Comparison of ENCODE assay signal across 8 mouse cellular contexts in the genomic region with DNA sequence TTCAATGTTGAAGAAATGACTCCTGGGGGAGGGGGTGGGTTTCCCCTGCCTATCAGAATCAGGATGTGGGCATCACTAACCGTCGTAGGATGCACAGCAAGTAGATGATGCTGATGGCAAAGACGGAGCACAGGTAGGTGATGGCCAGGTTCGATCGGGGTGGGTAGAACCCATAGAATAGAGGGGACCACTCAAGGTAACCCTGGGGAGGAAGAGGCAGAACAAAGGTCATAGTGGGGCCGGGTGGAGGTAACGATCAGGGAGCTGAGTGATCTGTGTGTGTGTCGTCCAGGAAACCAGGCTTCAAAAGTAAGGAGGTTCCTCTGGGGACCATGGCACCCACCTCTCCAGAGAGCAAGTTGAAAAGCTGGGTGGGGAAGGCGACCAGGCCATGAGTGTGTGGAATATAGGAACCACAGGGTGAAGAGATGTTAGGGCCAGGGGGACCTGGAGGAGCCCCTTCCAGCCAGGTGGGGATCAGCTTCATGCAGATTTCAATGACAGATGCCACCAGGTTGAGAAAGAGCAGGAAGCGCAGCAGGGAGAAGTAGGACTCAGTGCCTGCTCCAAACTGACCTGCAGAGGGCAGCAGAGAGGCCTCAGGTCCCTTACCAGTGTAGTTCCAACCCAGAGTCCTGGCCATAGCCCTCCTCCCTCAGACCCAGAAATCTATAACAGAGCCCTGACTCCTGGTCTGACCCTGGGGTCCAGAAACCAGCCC. TPM values are rescaled to one million over a fixed set of nuclear protein-coding genes. Genes with fewer than 3 reads are reported as not detected.
DNase-seq lines count a peak whose midpoint lies in the region; ATAC-seq and TF ChIP-seq lines count a peak whose summit lies in the region.

No protein-coding gene starts in this region.

- H3K9me3 ChIP-seq in heart, embryonic 11.5 days (replicated peaks; ENCODE audit: control insufficient read depth, low read length) = no peaks in the 10 kb centered on the region
- H3K9me3 ChIP-seq in kidney, embryonic 16.5 days (ENCODE audit: low read length) = no peaks in the 10 kb centered on the region

- peak; percentile 74 for DNase-seq in A20 (ENCODE audit: low read depth, low spot score)
- DNase-seq in liver = peak; percentile 85
- DNase-seq in monocyte, adult 2 months (ENCODE audit: low read depth in 1 of 2, low spot score in 2 of 2) = peak; percentile 52 to 65
- DNase-seq in spleen, postnatal 36 days (ENCODE audit: low spot score in 2 of 2) = peak; percentile 68 to 73

- H3K27ac ChIP-seq in bone marrow, adult 2 months (ENCODE audit: control insufficient read depth, insufficient read depth, low read depth, low read length, poor library complexity) = no peak overlapping the region
- H3K27ac ChIP-seq in embryonic fibroblast, embryonic 13.5 days (ENCODE audit: insufficient read depth, low read length) = no peak overlapping the region
- no peak overlapping the region for H3K27ac ChIP-seq in heart, embryonic 11.5 days (ENCODE audit: low read depth, low read length)
- no peak overlapping the region for H3K27ac ChIP-seq in kidney, embryonic 16.5 days (ENCODE audit: low read length)

- peak; percentile 64; the same call in 1 of the 2 replicates for ATAC-seq in heart, embryonic 11.5 days (replicated peaks; ENCODE audit: insufficient number of reproducible peaks, low FRiP score, low TSS enrichment)
- ATAC-seq in kidney, embryonic 16.5 days (ENCODE audit: low FRiP score, low TSS enrichment) = peak; percentile 91

- no peaks in the 10 kb centered on the region for H3K27me3 ChIP-seq in heart, embryonic 11.5 days (ENCODE audit: control insufficient read depth, insufficient read depth, low read length)
- H3K27me3 ChIP-seq in kidney, embryonic 16.5 days (ENCODE audit: insufficient read depth, low read length) = no peaks in the 10 kb centered on the region

- no peak overlapping the region for H3K4me3 ChIP-seq in bone marrow, adult 2 months (replicated peaks; ENCODE audit: control insufficient read depth, low read depth, low read length)
- no peak overlapping the region for H3K4me3 ChIP-seq in embryonic fibroblast, embryonic 13.5 days (ENCODE audit: insufficient read depth, low read length)
- H3K4me3 ChIP-seq in heart, embryonic 11.5 days (ENCODE audit: low read depth, low read length) = no peak overlapping the region
- no peak overlapping the region for H3K4me3 ChIP-seq in kidney, embryonic 16.5 days (ENCODE audit: low read length)

- H3K4me1 ChIP-seq in bone marrow, adult 2 months (ENCODE audit: control insufficient read depth, insufficient read depth, low read length) = no peaks in the 10 kb centered on the region; the same call in 1 of the 2 replicates
- H3K4me1 ChIP-seq in embryonic fibroblast, embryonic 13.5 days (ENCODE audit: control insufficient read depth, insufficient read depth, low read length) = no peaks in the 10 kb centered on the region
- H3K4me1 ChIP-seq in heart, embryonic 11.5 days (ENCODE audit: control insufficient read depth, insufficient read depth, low read length) = no peaks in the 10 kb centered on the region
- no peaks in the 10 kb centered on the region for H3K4me1 ChIP-seq in kidney, embryonic 16.5 days (ENCODE audit: insufficient read depth, low read length)

- TF ChIP-seq CTCF in bone marrow, adult 2 months (IDR thresholded peaks at IDR 0.05; ENCODE audit: control insufficient read depth, insufficient read depth, low read length) = peak; percentile 98
- TF ChIP-seq CTCF in embryonic fibroblast, embryonic 13.5 days (IDR thresholded peaks at IDR 0.05; ENCODE audit: borderline replicate concordance, insufficient read depth, low read length) = peak; percentile 93

- no peak overlapping the region for H3K4me2 ChIP-seq in heart, embryonic 11.5 days
- no peak overlapping the region for H3K4me2 ChIP-seq in kidney, embryonic 16.5 days (replicated peaks; ENCODE audit: low read depth, low read length)

- TF ChIP-seq POLR2A in bone marrow, adult 2 months (IDR thresholded peaks at IDR 0.05; ENCODE audit: borderline replicate concordance, control insufficient read depth, low read depth, low read length) = no peak
- TF ChIP-seq POLR2A in embryonic fibroblast, embryonic 13.5 days (IDR thresholded peaks at IDR 0.05; ENCODE audit: low read depth, low read length) = no peak

- WGBS in bone marrow, adult 2 months = 60% methylated on average over 10 of the region's 10 CpGs
- WGBS in heart, embryonic 11.5 days (ENCODE audit: insufficient replicate concordance) = 67% methylated on average over 10 of the region's 10 CpGs
- WGBS in kidney, embryonic 16.5 days = 80% methylated on average over 10 of the region's 10 CpGs

- peaks cover 2% of the 10 kb centered on the region; the same call in 1 of the 2 replicates for H3K36me3 ChIP-seq in heart, embryonic 11.5 days (ENCODE audit: control insufficient read depth, insufficient read depth, low read length)
- 0 out of 2 replicates have a peak, but pooled peaks cover 4% of the 10 kb centered on the region for H3K36me3 ChIP-seq in kidney, embryonic 16.5 days (ENCODE audit: insufficient read depth, low read length)

- no peak overlapping the region for H3K9ac ChIP-seq in heart, embryonic 11.5 days (ENCODE audit: low read depth, low read length)
- no peak overlapping the region for H3K9ac ChIP-seq in kidney, embryonic 16.5 days (replicated peaks; ENCODE audit: low read length)

RNA-seq across cellular contexts. Expression of gene Tmc4, which starts 2.7 kb away (rescaled TPM):
- 16.0 and 39.8 TPM in 2 replicates for polyA plus RNA-seq in bone marrow, adult 2 months (2011; ENCODE audit: insufficient read depth, insufficient read length, low replicate concordance, missing spikeins)
- polyA plus RNA-seq in embryonic fibroblast, embryonic 13.5 days (2011; ENCODE audit: insufficient read length, low read depth, missing spikeins) = 10.5 and 10.7 TPM in 2 replicates
- 5.7 and 6.2 TPM in 2 replicates for polyA plus RNA-seq in heart, embryonic 11.5 days (2014; fragmentation: Nextera tagmentation; extraction: Ambion mirVana)
- polyA plus RNA-seq in kidney, embryonic 16.5 days (2015; fragmentation: Nextera tagmentation; extraction: Ambion mirVana) = 25.3 and 29.1 TPM in 2 replicates

RNA-seq across cellular contexts. Expression of gene Leng1, which starts 9.0 kb away (rescaled TPM):
- polyA plus RNA-seq in bone marrow, adult 2 months (2011; ENCODE audit: insufficient read depth, insufficient read length, low replicate concordance, missing spikeins) = 5.5 and 9.8 TPM in 2 replicates
- 8.0 and 9.8 TPM in 2 replicates for polyA plus RNA-seq in embryonic fibroblast, embryonic 13.5 days (2011; ENCODE audit: insufficient read length, low read depth, missing spikeins)
- 16.3 and 16.6 TPM in 2 replicates for polyA plus RNA-seq in heart, embryonic 11.5 days (2014; fragmentation: Nextera tagmentation; extraction: Ambion mirVana)
- 16.7 and 17.4 TPM in 2 replicates for polyA plus RNA-seq in kidney, embryonic 16.5 days (2015; fragmentation: Nextera tagmentation; extraction: Ambion mirVana)

RNA-seq across cellular contexts. Expression of gene Tsen34, which starts 18.0 kb away (rescaled TPM):
- 23.8 and 25.8 TPM in 2 replicates for polyA plus RNA-seq in bone marrow, adult 2 months (2011; ENCODE audit: insufficient read depth, insufficient read length, low replicate concordance, missing spikeins)
- 81.5 and 85.6 TPM in 2 replicates for polyA plus RNA-seq in embryonic fibroblast, embryonic 13.5 days (2011; ENCODE audit: insufficient read length, low read depth, missing spikeins)
- 173 and 197 TPM in 2 replicates for polyA plus RNA-seq in heart, embryonic 11.5 days (2014; fragmentation: Nextera tagmentation; extraction: Ambion mirVana)
- polyA plus RNA-seq in kidney, embryonic 16.5 days (2015; fragmentation: Nextera tagmentation; extraction: Ambion mirVana) = 286 and 341 TPM in 2 replicates

RNA-seq across cellular contexts. Expression of gene Mboat7, which starts 18.7 kb away (rescaled TPM):
- polyA plus RNA-seq in bone marrow, adult 2 months (2011; ENCODE audit: insufficient read depth, insufficient read length, low replicate concordance, missing spikeins) = 19.5 and 43.5 TPM in 2 replicates
- polyA plus RNA-seq in embryonic fibroblast, embryonic 13.5 days (2011; ENCODE audit: insufficient read length, low read depth, missing spikeins) = 82.2 and 94.6 TPM in 2 replicates
- polyA plus RNA-seq in heart, embryonic 11.5 days (2014; fragmentation: Nextera tagmentation; extraction: Ambion mirVana) = 23.9 and 30.2 TPM in 2 replicates
- 70.5 and 73.9 TPM in 2 replicates for polyA plus RNA-seq in kidney, embryonic 16.5 days (2015; fragmentation: Nextera tagmentation; extraction: Ambion mirVana)

RNA-seq across cellular contexts. Expression of gene Rps9, which starts 29.1 kb away (rescaled TPM):
- polyA plus RNA-seq in bone marrow, adult 2 months (2011; ENCODE audit: insufficient read depth, insufficient read length, low replicate concordance, missing spikeins) = 3,380 and 3,507 TPM in 2 replicates
- polyA plus RNA-seq in embryonic fibroblast, embryonic 13.5 days (2011; ENCODE audit: insufficient read length, low read depth, missing spikeins) = 1,255 and 1,395 TPM in 2 replicates
- polyA plus RNA-seq in heart, embryonic 11.5 days (2014; fragmentation: Nextera tagmentation; extraction: Ambion mirVana) = 925 and 966 TPM in 2 replicates
- 1,357 and 1,383 TPM in 2 replicates for polyA plus RNA-seq in kidney, embryonic 16.5 days (2015; fragmentation: Nextera tagmentation; extraction: Ambion mirVana)
